Mouse (Mus musculus) naive thymus-derived CD4-positive, alpha-beta T cell, adult 2 months (primary cell): ENCODE measurements around the gene H2-M10.5.
"Not testable (repeated sequence)": the region's sequence is repeated elsewhere in the genome, so short reads cannot be mapped to it uniquely, and the experiment has no call there.

Source experiments
- DNase-seq: peaks from one replicate; pipeline ENCODE4 v3.0.0-alpha.2; 2011; ENCODE audit warnings: low read depth

The H2-M10.5 gene

GRCm38 (mm10) chr17:36772610-36773009 lies at the start of gene H2-M10.5:
H2-M10.5 (plus strand) TSS chr17:36772910.
- not testable (repeated sequence) for DNase-seq

DNA sequence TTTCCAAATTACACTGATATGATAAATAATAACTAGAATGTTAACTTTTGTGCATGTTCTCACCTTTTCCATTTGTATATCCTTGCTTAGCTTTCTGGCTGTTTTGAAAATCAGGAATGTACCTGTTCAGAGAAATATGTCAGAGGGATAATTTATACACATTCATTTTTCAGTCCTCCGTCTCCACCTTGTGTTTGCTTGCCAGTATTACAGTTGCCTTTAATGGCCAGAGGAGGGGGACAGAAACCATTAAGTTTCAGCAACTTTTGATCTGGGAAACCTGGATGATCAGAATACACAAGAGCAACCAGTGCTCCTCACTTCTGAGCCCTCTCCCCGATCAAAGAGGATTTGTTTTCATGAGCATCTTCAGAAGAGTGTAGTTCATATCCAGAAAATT lies 46.7 kb upstream of the H2-M10.5 start:
- peak; percentile 14 for DNase-seq

- DNase-seq, result no peak
Observed at GRCm38 (mm10) chr17:36763816-36764215, 8.9 kb upstream of the H2-M10.5 start.

- DNase-seq, result peak; percentile 19
Observed at GRCm38 (mm10) chr17:36764244-36764643, 8.5 kb upstream of the H2-M10.5 start.

DNA sequence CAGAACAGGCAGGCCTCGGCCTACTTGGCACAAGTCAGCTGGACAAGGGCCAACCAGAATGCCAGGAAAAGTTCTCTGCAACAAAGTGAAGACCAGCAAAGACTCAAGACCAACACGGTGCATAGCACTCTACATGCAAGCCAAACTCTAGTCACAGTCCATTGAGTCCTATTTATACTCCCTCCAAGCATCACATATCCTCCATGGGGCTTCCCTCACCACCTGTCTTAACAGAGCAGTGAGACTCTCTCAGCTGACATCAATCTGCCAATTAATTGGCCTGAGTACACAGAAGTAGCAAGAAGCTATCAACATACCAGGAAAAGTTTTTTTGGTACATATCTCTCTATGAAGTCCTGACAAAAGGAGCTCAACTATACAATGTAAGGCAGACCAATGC lies 7.3 kb upstream of the H2-M10.5 start:
- DNase-seq, result not testable (repeated sequence)

DNA sequence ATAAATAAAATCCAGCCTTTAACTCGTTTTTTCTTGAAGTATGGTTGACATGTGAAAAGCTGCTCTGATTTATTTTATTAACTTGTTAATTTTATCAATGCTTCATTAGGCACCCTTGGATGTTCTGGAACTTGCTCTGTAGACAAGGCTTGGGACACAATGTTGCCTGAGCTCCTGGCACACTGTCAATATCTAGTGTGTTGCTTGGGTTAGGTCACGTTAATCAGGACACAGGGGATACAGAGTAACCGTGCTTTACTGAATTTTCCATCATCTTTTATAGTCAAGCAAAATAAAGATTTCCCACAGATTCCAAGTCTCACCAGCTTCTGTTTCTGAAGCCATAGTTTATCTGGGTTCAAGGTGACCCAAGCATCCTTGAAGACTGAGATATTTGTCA lies 8.8 kb downstream of the H2-M10.5 start:
- DNase-seq, result no peak

GRCm38 (mm10) chr17:36786483-36786886 lies 13.8 kb downstream of the H2-M10.5 start:
- peak; percentile 70 for DNase-seq

- DNase-seq, result no peak
Observed at GRCm38 (mm10) chr17:36788351-36788750, 15.6 kb downstream of the H2-M10.5 start.

DNA sequence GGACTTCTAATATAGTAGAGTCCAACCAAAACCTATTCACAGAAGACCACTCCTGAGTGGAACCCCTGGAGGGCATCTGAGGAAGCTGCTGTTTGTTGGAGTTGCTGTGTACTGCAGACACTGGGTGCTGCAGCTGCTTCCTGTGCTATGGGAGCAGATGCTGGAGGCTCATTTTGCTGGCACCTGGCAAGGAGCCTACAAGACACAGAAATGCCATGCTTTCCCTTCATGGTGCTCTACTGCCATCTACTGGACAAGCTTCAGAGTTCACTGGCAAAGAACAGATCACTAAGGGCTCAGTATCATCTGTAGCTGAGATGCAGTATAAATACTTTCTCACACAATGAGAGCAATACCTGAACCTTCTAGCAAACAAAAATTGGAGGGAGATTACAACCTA lies 16.1 kb downstream of the H2-M10.5 start:
- peak; percentile 80 for DNase-seq

- no peak for DNase-seq
Observed at GRCm38 (mm10) chr17:36799493-36799892, 26.8 kb downstream of the H2-M10.5 start.

GRCm38 (mm10) chr17:36799921-36800462 lies 27.3 kb downstream of the H2-M10.5 start:
- DNase-seq, result not testable (repeated sequence)

DNA sequence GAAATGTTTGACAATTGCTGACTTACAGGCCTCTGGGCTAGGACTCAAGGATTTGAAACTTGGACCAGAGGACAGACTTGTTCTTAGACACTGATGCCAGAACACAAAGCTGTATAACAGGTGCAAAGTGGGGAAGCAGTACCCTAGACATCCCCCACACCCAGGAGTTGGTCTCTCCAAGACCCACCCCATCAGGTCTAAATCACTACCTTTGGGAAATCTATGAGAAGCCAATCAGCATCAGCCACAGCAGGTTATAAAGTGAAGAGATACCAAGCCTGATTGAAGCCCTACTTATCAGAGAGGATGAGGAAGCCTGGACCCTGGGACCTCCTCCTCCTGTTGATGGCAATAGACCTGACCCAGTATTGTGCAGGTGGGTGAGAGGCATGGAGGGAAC lies 39.2 kb downstream of the H2-M10.5 start, which contains the start of gene H2-M10.6:
Gene H2-M10.6 (plus strand): TSS at position 301 of the 400 bp plus-strand sequence.
- no peak for DNase-seq

DNA sequence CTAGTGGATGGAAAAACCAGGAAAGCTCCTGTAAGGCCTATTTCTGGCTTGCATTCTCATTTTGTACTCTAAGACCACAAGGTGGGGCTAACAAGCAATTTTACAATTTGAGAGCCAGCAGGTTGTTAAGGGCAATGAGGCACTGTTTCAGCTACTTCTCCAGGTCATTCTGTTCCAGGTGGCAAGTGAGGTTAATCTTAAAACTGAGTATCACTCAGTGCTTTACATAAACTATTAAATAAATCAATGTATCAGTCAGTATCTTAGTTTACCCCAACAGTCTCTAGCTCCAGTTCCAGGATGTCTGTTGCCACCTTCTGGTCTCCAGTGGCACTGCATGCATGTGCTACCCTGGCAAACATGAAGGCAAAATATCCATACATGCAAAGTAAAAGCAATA lies 51.3 kb downstream of the H2-M10.5 start:
- DNase-seq, result peak; percentile 84

GRCm38 (mm10) chr17:36825525-36825924 lies 52.8 kb downstream of the H2-M10.5 start:
- DNase-seq, result peak; percentile 77
